Mouse (Mus musculus) A20 (cell line): ENCODE results near the gene H2-Ob.
A peak's percentile ranks its signal among the peaks of the same experiment; 100 is the strongest.

Experiments used
- DNase-seq: peaks from one replicate; pipeline ENCODE4 v3.0.0-alpha.2; 2011; ENCODE audit warnings: low read depth, low spot score

H2-Ob gene

DNA sequence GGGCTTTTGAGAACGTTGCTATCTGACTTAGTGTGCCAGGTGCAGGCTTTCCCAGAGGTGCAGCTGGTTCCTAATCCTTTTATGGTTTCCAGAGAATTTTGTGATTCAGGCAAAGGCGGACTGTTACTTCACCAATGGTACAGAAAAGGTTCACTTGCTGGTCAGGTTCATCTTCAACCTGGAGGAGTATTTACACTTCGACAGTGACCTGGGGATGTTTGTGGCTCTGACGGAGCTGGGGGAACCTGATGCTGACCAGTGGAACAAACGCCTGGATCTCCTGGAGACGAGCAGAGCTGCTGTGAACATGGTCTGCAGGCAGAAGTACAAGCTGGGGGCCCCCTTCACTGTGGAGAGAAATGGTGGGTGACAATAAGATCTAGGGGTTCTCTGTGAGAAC, 2.2 kb downstream of the H2-Ob start:
- DNase-seq, result no peak

DNA sequence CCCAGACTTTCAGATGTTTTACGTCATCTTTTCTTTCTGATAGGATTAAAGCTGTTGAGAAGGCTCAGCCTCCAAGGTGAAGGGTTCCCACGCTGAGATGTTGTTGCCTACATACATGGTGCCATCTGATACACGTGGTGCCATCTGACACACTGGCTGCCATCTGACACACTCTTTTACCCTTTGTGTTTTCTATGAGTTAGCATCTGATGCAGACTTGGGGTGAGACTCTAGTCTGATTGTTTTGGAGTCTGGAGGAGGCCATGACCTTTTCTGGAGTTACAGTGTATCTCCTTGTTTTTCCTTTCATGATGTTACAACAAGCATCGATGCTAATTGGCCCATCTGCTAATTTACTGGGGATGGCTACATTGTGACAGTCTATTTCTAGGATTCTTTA, 6.0 kb downstream of the H2-Ob start:
- no peak for DNase-seq

DNA sequence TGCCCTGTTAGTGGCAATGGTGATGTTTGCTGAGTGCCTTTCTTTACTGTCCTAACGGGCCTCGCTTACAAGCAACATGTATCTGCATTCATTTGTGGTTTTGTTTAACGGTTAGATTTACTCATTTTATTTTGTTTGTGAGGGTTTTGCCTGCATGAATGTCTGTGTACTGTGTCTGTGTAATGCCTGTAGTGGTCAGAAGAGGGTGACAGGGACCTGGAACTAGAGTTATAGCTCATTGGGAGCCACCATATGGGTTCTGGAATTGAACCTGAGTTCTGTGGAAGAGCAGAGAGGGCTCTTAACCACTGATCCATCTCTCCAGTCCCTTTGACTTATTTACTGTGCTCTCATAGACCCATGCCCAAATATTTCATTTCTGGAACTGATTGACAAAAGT, 8.3 kb downstream of the H2-Ob start:
- peak; percentile 43 for DNase-seq

DNA sequence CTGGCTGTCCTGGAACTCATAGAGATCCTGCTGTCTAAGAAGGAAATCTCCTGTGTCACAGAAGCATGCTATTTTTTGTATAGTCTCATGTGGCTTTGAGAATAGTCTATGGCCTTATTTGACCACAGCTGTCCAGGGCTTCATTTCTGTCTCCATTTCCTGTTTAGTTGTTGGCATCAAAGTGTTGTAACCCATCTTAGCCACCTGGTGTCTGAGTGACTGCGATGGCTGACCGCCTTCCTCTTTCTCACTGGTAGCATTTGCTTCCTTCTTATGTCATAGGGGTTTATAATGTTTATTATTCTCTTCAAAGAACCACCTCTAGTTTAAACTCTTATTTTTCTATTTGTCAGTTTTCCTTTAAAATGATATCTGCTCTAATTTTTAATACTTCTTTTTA, 10.1 kb downstream of the H2-Ob start:
- DNase-seq, result peak; percentile 76

DNA sequence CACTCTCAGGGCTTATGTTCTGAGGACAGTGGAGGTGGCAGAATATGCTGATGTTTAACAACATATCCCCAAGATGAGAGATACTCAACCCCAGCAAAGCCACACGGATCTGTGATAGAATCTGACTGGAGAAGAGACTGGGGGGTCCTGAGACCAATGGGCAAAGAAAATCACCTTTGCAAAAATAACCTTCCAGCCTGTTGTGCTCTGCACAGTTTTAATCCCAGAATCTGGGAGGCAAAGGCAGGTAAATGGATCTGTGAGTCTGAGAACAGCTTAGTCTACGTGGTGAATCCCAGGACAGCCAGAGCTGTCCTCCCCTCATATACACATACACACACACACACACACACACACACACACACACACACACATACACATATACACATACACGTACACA, 10.7 kb downstream of the H2-Ob start:
- DNase-seq, result no peak

DNA sequence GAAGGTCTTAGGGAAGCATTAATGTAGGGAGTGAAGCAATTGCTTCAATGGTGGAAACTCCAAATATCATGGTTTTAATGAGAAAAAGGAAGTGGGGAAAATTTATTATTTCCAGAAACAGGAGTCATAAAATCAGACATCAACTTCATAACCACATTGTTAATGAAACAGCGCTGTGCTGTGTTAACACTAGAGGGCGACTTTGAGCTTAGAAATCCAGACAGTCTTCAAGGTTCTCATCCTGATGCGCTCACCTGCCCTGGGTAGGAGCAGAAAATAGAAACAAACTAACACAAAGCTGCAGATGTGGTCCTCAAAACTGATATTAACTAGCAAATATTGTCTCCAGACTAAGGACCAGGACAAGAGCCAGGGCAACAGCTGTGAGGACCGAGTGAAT, 11.2 kb downstream of the H2-Ob start:
- peak; percentile 73 for DNase-seq

DNA sequence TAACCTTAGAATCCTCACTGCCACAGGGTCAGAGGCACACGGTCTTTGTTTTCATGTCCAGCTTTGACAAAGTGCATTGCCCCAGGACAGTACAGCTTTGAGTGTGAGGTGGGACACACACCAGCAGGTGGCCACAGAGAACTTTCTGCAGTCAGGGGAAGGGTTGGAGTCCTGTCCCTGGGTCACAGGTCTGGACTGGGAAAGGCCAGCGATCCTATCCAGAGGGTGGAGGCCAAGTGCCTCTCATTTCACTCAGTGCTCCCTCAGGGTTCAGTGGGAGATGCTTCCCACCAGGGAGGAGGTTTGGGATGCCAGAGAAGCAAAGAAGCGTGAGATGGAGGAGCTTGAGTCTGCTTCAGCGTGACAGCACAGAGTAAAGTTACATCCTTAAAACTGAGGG, 13.0 kb downstream of the H2-Ob start:
- peak; percentile 73 for DNase-seq

DNA sequence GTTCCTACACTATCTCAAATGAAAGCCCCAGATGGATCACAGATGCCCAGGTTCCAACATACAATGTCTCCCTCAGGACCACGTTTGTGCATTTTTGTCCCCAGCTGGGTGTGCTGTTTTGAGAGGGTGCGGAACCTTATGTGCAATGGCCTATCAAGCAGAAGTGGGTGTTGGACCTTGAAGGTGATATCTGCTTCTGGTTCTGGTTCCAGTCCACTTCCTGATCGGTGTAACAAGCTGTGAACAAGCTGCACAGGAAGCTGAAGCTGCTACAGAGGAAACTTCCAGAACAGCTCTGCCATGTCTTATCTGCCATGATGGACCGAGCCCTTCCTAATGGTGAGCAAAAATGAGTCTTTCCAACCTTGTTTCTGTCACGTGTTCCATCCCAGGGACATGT, 17.8 kb downstream of the H2-Ob start:
- DNase-seq, result no peak

DNA sequence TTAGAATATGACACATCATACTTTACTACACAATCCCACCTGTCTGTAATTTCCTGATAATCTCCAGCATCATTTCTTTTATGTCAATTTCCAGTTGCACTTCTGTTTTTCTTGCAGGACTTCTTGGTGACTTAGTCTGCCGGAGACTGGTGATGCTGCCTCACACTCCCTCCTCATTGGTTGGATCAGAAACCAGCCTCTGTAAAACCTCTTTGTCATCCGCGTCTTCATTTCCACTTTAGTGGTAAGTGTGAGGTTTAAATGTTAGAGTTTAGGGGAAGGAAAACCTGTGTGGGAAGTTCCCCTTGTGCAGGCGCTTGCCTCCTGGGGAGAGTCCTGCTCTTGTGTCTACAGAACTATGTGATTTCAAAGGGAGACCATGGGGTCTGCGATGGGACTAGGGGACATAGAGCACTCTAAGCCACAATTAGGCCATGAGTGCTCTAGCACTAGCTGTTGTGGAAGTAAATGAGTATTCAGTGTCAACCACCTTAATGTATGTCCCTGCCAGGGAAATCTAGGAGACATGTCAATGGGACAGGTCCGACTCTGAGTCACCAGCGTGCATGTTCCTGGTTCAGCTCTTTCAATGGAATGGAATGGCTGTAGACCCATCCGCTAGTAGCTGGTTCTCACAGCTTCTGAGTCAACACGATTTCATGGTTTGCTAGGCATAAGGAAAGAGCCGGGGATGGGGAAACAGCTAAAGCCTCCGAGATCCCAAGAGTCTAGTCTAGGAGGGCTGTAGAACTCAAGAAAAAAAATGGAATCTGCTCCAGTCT, 19.1 kb downstream of the H2-Ob start, which contains the start of gene H2-Ab1:
Gene H2-Ab1, plus strand, starts transcription at position 96 of the 782 bp plus-strand sequence.
- DNase-seq, result peak; percentile 97

DNA sequence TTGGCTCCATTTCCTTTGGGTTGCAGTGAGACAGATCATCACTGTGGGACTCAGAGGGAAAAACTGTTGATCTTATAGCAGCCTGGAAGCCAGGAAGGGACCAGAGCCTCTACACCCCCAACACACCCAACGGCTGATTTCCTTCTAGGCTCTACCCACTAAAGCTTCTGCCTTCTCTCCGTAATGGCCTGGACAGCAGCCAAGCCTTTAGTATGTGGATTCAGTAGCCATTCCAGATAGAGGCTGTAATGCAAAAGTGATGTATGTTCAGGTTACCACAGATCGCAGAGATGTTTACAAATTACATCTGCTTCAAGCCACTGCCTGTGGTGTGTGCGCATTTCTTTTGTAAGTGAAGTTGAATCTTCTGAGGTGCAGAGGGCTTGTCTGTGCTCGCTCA, 21.8 kb downstream of the H2-Ob start:
- no peak for DNase-seq

DNA sequence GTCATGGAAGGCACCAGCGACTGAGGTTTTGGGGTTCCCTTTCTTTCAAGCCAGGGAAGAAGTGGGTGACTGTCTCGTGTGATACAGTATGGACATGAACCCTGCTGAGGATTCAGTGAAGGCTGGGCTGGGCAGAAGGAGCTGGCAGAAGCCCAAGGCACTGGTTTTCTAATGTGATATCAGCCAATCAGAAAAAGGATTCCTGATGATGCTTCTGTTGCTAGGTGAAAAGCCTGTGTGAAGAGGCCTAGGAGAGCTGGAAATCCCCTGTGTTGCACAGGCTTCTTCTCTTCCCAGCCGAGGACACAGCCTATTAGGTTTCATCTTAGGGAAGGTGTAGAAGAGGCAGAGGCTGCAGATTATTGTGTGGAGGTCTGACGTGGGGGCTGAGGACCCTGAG, 22.8 kb downstream of the H2-Ob start:
- DNase-seq, result peak; percentile 95

DNA sequence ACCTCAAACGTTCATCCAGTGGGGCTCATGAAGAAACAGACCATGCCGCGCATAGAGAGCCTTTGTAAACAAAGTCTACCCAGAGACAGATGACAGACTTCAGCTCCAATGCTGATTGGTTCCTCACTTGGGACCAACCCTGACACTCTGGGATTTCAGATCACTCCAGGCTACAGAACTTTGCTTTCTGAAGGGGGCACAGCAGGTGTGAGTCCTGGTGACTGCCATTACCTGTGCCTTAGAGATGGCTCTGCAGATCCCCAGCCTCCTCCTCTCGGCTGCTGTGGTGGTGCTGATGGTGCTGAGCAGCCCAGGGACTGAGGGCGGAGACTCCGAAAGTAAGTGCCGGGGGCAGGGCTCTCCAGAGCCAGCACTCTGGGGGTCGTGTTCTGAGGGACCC, 24.4 kb downstream of the H2-Ob start:
- peak; percentile 95 for DNase-seq

DNA sequence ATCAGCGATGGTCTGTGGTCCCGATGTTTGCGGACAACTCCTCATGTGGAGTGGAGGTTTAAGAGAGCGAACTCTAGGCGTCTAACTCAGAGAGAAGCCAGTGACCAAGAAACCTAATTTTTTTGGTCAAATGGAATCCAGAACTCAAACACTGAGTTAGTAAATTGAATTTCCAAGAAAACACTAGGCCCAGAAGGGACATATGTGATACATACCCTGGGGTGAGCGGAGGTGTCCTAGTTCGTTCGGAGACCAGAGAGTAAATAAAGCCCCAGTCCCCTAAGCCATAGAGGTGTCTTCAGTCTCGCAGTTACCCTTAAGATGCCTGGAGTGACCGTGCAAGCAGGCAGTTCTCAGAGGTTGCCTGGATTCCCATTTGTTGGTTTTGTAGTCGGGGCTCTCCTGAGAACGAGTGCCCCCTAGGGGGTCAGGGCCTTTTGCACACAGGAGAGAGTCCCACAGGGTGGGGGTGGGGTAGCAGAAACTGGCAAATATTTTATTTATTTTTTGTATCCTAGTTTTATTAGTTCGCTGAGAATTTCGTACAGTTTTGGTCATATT, 25.2 kb downstream of the H2-Ob start:
- peak; percentile 90 for DNase-seq

DNA sequence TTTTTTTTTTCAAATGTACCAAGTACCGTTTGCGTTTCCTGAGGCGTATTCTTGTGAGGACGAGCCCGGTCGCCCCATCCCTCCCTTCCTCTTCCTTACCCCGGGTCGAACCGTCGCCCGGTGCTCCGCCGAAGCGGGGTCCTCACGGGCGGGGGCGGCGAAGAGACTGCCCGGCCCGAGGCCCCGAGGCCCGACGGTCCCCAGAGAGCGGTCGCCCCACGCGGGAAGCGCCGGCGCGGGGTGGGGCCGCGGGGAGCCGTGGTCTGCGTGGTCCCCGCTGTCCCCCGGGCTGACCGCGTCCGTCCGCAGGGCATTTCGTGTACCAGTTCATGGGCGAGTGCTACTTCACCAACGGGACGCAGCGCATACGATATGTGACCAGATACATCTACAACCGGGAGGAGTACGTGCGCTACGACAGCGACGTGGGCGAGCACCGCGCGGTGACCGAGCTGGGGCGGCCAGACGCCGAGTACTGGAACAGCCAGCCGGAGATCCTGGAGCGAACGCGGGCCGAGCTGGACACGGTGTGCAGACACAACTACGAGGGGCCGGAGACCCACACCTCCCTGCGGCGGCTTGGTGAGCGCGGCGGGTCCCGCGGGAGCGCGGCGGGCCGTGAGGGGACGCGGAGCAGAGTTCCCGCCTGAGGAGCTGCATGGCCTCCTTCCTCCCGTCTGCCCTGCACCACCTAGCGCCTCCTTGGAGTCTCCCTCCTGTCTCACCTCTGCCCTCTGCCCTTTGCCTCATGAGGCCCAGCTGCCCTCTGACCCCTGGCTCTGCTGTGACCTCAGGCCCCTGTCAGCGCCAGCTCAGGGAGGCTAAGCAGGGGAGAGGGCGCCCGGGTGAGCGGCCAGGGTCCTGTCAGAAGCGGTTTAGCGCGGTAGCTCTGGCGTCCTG, 26.0 kb downstream of the H2-Ob start:
- peak; percentile 61 for DNase-seq

DNA sequence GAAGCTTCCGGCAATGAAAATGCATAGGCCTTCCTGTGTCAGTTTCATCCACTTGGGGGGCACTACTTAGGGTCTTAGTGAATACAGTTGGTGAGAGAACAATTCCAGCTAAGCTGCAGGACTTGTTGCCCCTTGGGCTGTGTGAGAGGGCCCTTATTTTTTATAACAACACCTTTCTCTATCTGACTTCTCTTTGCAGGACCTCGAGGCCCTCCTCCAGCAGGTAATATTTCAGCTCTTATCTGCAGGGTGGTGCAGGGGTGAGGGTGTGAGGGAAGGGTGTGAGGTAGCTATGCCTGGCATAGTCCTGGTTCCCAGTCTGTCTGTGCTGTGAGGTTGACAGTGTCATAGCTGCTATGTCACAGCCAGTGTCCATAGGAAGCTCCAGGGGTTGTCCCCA, 29.6 kb downstream of the H2-Ob start:
- no peak for DNase-seq

DNA sequence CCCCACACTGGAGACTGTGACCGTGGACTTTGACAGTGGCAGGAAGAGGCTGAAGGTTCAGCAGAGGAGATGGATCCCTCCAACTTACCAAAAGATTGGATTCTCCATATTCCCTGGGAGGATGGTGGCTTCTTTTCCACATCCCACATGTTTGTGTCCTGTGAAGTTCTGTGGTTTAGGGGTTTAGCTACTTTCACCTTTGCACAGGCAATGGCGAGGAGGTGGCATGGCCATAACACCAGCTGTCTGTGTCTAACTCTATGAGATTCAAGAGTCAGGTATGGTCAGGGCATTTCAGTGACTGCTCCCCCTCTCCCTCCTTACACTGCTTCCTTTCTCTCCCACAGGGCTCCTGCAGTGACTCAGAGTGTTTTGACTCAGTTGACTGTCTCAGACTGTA, 30.0 kb downstream of the H2-Ob start:
- no peak for DNase-seq

DNA sequence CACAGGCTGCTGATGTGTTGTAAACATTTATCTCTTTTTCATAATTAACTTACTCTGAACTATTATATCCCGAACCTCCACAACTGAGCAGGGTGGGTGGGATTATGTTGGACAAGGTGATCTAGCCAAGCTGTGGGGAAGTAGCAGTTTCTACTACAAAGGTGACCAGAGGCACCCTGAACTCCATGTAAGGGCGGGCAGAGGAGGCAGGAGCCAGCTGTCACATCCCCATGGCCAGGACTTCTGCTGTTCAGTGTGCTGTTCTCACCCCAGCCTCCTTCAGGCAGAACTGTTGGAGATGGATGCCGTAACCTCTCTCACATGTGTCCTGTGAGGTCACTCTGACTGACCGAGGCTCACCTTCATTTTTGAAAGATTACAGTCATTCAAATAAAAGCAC, 31.1 kb downstream of the H2-Ob start:
- no peak for DNase-seq

DNA sequence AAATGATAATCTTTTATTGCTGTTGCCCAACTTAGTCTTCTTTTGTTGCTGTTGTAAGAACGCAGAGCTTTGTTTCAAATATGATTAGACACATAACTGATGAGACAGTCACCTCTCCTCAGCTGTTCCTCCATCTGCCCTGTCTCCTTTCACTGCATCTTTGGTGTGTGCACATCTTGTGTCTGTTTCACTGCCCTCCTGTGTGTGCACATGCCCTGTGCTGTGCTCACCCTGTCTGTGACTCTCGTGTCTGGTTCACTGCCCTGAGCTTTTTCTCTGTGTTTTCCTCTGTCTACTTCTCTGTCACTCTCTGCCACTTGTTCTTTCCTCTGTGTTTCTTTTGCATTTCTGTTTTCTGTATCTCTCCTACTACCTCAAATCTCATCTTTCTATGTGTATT, 31.5 kb downstream of the H2-Ob start:
- DNase-seq, result no peak

DNA sequence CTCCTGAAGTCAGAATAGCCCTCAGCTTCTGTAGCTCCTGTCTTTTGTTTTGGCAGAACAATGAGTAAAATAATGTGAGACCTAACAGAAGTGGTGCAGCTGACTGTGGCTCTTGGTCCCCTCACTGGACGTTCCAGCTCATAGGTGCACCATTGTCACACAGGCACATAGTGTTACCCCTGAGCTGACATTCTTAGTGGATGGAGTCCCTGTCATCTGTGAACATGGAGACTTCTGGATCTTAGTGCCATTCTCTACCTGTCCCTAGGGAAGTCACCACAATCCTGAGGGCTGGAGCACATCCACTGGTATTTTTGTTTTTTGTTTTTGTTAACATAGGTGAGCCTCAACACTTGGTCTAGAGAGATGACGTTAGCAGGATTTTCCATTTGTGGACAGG, 32.2 kb downstream of the H2-Ob start:
- no peak for DNase-seq

DNA sequence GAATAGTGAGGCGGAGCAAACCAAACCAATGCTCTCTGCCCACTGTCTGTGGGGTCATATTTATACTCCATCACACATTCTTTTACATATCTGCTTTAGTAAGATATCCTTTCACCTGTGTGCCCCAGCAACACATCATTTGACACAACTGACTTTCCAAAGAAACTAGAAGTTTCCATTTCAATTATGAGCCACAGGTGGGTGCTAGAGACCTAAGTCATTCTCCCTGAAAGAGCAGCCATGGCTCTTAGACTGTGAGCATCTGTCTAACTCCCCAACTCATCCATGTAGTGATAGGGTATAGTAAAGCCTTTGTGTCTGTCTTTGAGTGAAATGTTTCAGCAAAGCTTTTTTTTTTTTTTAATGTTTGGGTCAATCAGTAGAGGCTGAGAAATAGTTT, 33.4 kb downstream of the H2-Ob start:
- no peak for DNase-seq

DNA sequence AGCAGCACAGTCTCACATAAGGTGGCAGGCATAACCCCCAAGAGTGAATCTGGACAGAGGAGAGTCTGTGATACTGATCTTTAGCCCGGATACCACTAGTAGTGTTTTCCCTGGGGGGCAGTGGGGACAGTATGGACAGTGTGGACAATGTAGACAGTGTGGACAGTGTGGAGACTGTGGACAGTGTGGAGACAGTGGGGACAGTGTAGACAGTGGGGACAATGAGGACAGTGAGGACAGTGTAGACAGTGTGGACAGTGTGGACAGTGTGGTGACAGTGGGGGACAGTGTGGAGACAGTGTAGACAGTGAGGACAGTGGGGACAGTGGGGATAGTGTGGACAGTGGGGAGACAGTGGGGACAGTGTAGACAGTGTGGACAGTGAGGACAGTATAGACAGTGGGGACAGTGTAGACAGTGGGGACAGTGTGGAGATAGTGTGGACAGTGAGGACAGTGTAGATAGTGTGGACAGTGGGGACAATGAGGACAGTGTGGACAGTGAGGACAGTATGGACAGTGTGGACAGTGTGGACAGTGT, 41.9 kb downstream of the H2-Ob start:
- no peak for DNase-seq

DNA sequence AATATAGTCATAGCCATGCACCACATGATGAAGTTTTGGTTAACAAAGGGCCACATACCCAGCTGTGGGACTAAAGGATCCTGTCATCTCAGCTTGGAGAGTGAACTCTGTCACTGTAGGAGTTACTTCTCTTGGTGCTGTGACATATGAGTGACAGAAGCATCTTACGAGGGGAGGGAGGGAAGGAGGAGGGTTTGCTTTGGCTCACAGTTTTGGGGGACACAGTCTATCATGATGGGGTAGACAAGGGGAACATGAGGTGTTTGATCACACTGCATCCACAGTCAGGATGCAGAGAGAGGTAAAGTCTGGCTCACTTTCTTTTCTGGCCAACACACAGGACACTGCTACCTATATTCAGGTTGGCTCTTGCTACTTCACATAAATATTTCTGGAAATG, 43.1 kb downstream of the H2-Ob start:
- no peak for DNase-seq
